Mouse (Mus musculus) ZHBTc4 (cell line): Measurements from ENCODE around the gene Lrrn4cl.
"Not testable (repeated sequence)": the region's sequence is repeated elsewhere in the genome, so short reads cannot be mapped to it uniquely, and the experiment has no call there.

Experiments
- DNase-seq: peaks from one replicate; pipeline ENCODE4 v3.0.0-alpha.2; 2011; ENCODE audit warnings: low read depth, low spot score

The Lrrn4cl gene

DNA sequence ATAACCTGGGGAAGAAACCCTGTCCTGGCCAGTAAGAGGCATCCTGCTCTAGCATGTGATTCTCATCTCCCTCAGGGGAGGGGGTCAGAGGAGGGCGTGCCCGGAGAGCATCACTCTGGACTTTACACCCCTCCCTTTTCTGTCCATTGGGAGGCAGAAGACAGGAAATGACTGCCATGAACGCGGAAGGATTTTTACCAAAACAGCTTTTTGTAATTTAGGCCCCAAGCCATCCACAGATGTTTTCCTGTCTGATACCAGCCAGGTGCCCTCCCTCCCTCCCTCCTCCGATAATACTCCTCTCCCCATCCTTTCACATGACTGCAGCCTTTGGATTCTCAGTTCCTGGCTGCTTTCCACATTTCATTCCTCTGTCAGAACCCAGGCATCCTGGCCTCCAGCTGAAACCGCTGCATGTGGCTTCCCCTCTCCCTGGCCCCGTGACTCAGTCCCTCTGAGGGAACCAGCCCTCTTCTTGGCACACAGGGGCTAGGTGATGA lies at the start of gene Lrrn4cl:
Lrrn4cl (plus strand) TSS at position 367 of the 500 bp plus-strand sequence.
- DNase-seq, result peak; percentile 85

GRCm38 (mm10) chr19:8802130-8802821 lies 48.3 kb upstream of the Lrrn4cl start, which contains the start of gene Zbtb3:
Gene Zbtb3, plus strand, starts transcription at chr19:8802555.
- DNase-seq, result peak; percentile 100

- no peak for DNase-seq
Measured at GRCm38 (mm10) chr19:8803204-8803780, 47.3 kb upstream of the Lrrn4cl start.

- no peak for DNase-seq
Measured at GRCm38 (mm10) chr19:8803879-8804660, 46.5 kb upstream of the Lrrn4cl start.

DNA sequence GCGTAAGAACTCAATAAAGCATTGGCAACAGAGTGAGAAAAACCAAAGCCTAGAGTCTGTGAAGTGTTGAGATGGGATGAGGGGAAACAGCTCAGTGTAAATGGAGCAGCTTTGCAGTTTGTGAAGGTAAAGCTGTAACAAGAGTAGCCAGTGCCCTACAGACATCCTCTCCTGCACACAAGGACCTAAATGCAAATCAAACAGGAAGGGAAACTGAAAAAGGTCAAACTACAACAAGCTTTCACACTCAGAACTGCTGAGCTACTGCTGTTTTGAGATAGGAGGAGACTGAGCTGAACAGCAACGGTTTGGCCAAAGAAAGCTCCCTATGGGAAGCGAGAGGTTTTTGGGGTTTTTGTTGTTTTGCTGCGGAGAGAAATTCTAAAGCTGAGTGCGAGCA lies 43.8 kb upstream of the Lrrn4cl start:
- DNase-seq, result no peak

GRCm38 (mm10) chr19:8815812-8816211 lies 34.8 kb upstream of the Lrrn4cl start:
- DNase-seq, result no peak

DNA sequence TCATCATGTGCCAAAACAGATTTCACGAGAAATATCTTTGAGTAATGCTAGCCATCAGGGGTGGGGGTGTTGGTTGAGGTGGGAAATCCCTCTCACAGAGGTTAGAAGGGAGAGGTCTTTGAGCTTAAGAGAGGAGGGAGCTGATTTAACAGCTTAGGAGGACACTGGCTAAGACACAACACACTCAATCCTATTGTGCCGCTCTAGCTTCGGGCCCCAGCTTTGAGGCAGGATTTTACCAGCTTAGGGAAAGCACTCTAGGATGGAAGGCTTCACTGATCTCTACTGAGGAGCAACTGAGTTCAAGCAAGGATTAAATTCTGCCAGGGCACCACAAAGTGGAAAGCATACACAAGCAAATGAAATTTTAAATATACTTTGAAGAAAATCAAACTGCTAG lies 33.6 kb upstream of the Lrrn4cl start:
- no peak for DNase-seq

- DNase-seq, result no peak
Measured at GRCm38 (mm10) chr19:8818301-8818798, 32.2 kb upstream of the Lrrn4cl start.

DNA sequence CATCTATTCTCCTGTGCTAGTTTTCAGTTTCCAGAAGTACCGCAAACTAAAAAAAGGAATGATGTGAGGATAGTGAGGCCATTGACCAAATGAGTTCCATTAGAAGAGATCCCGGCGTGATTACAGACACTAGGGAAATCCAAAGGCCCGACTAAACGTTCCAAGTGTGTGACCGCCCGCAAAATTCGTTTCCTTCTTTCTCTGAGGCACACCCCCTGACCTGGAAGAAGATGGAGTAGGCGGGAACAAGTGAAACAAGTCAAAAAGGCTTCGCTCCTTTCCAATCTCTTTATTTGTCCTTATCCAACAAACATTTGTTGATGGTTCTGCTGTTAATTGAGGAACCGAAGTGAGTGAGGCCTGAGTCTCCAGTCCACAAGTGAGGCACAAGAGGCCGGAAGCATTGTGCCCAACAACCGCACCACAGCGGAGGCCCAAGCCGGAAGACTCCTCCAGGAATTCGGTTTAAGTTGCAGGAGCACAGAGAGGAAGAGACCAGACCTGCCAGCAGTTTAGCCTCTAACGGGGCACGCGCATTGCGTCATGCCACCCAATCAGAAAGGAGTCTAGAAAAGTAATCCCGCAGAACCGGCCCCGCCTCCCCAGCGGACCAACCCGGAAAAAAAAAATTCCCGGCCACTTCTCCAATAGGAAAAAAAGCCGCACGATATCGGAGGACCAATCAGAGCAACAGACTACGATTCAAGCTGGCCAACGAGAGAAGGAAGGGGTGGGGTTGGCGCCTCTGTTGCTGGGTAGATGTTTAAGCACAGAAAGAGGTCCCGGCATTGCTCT lies 31.6 kb upstream of the Lrrn4cl start, which contains the start of gene Ttc9c:
Ttc9c (minus strand) TSS at position 533 of the 795 bp plus-strand sequence.
- peak; percentile 99 for DNase-seq

DNA sequence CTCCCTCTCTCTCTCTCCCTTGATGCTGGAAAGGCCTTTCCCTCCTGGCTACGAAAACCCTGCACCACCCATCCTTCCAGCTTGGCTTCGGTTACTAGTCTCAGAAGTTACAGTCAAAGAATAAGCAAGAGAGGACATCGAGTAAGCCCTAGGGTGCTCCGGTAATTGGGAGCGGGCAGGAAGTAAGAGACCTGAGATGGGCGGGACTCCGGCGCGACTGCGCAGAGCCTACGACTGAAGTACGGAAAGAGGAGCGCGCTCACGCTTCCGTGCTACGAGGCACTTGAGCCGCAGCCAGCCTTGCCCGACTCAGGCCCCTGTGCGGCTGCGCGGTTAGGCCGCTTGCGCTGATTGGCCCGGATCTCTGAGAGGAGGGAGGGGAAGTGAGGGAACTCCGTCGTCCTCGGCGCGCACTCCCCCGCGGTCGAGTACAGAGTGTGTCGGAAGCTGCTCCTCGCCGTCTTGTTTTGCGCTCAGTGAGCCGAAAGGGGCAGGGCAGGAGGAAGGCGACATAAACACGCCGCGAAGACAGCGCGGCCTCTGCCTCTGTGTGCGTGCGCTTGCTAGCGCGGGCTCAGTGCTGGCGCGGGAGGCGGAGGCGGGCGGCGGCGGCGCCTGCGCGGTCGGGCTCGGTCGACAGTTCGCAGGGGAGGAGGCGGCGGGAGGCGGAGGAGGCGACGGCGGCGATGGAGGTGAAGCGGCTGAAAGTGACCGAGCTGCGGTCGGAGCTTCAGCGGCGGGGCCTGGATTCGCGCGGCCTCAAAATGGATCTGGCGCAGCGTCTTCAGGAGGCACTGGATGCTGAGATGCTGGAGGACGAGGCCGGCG lies 30.8 kb upstream of the Lrrn4cl start, which contains the start of gene Hnrnpul2:
Hnrnpul2 (plus strand) TSS at position 415 of the 828 bp plus-strand sequence.
- DNase-seq, result peak; percentile 100

- no peak for DNase-seq
Measured at GRCm38 (mm10) chr19:8820424-8820956, 30.1 kb upstream of the Lrrn4cl start.

GRCm38 (mm10) chr19:8821146-8821545 lies 29.4 kb upstream of the Lrrn4cl start:
- DNase-seq, result no peak

GRCm38 (mm10) chr19:8822696-8823095 lies 27.9 kb upstream of the Lrrn4cl start:
- DNase-seq, result no peak

GRCm38 (mm10) chr19:8829660-8830059 lies 20.9 kb upstream of the Lrrn4cl start, which contains the start of gene AC129217.1:
Gene AC129217.1, plus strand, starts transcription at chr19:8829773.
- DNase-seq, result no peak

- no peak for DNase-seq
Measured at GRCm38 (mm10) chr19:8830664-8831063, 19.9 kb upstream of the Lrrn4cl start.

DNA sequence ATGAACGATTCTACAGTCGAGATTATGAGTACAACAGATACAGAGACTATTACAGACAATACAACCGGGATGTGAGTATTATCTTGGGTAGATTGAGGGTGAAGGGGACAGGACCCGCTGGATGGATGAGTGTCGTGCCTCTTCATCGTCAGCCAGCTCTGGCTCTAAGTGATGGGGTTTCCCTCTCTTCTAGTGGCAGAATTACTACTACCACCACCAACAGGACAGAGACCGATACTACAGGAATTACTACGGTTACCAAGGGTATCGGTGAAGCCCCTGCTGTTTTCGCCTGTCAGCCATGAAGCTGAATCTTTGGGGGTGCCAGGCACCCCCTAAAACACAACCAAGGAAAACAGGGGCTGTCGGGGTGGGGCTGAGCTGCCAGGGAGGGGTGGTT lies 19.3 kb upstream of the Lrrn4cl start:
- DNase-seq, result peak; percentile 42

GRCm38 (mm10) chr19:8832971-8833370 lies 17.6 kb upstream of the Lrrn4cl start:
- DNase-seq, result no peak

DNA sequence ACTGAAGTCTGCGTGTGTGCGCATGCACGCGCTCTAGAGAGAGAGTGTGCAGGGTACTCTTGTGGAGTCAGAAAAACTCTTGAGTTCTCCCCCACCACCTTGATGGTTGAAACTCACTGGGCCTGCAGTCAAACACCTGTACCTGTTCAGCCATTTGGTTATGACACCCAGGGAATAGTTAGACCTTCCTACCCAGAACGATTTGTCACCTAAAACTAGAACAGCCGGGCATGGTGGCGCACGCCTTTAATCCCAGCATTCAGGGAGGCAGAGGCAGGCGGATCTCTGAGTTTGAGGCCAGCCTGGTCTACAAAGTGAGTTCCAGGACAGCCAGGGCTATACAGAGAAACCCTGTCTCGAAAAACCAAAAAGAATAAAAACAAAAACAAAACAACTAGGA lies 14.2 kb upstream of the Lrrn4cl start:
- not testable (repeated sequence) for DNase-seq

DNA sequence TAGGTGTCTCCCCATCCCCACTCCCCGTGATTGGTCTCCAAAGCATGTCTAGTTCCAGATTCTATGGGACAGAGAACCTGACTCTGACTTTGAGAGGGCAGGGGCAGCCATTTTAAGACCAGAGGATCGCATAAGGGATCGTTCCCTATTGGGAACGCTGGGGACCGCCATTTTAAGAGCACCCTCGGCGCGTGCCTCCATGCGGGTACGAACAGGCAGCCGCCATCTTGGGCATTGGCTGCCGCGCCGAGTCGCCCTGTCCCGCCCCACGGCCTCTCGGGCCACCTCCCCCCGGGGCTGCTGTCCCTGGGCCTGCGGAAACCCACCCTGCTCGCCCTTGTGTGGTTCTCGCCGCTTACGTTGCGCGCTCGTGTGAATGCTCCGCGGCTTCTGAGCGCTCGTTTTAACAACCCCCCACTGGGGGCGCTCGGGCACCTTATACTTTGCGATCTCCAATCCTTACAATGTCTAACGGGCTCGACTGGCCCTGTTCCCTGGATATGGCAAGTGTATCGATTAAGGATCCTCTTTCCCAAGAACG lies 13.2 kb upstream of the Lrrn4cl start, which contains the start of gene Bscl2:
Bscl2 (plus strand) TSS at position 217 of the 541 bp plus-strand sequence.
- DNase-seq, result peak; percentile 95
